Mouse (Mus musculus): ENCODE measurements around the gene Setd5. TPM values are rescaled to one million over a fixed set of nuclear protein-coding genes. Genes with fewer than 3 reads are reported as not detected.

Gene Setd5
- polyA plus RNA-seq, 1 experiment from 2014 or later = 75.6 TPM

GRCm38 (mm10) chr6:113145249-113145648, 68.1 kb downstream of the Setd5 start:
- Histone ChIP-seq H3K27me3 (ENCODE audit: control insufficient read depth, insufficient read depth, low read depth, low read length) (no peaks in the 10 kb centered on the region), H3K4me3 (ENCODE audit: low read length) (no peak overlapping the region), H3K36me3 (ENCODE audit: control insufficient read depth, insufficient read depth, low read length) (peaks cover 56% of the 10 kb centered on the region), H3K9me3 (ENCODE audit: control insufficient read depth, low read length) (no peaks in the 10 kb centered on the region), H3K4me1 (replicated peaks; ENCODE audit: control insufficient read depth, insufficient read depth, low read length) (no peaks in the 10 kb centered on the region), H3K9ac (ENCODE audit: low read length) (no peak overlapping the region), H3K27ac (ENCODE audit: low read length) (no peak overlapping the region), H3K4me2 (ENCODE audit: low read depth, low read length) (no peak overlapping the region)
- no peak for ATAC-seq (ENCODE audit: low read depth)
- WGBS = 95% methylated on average over 4 of the region's 4 CpGs

GRCm38 (mm10) chr6:113154071-113154470, 76.9 kb downstream of the Setd5 start:
- no peak for ATAC-seq (ENCODE audit: low read depth)
- no peak overlapping the region for H3K4me2 ChIP-seq (ENCODE audit: low read depth, low read length)
- no peak overlapping the region for H3K4me3 ChIP-seq (ENCODE audit: low read length)
- H3K4me1 ChIP-seq (replicated peaks; ENCODE audit: control insufficient read depth, insufficient read depth, low read length) = no peaks in the 10 kb centered on the region
- no peaks in the 10 kb centered on the region for H3K9me3 ChIP-seq (ENCODE audit: control insufficient read depth, low read length)
- H3K27me3 ChIP-seq (ENCODE audit: control insufficient read depth, insufficient read depth, low read depth, low read length) = no peaks in the 10 kb centered on the region
- 99% methylated on average over 8 of the region's 8 CpGs for WGBS
- H3K36me3 ChIP-seq (ENCODE audit: control insufficient read depth, insufficient read depth, low read length) = peaks cover 60% of the 10 kb centered on the region
- no peak overlapping the region for H3K9ac ChIP-seq (ENCODE audit: low read length)
- no peak overlapping the region for H3K27ac ChIP-seq (ENCODE audit: low read length)

- no peak for ATAC-seq (ENCODE audit: low read depth)
- Histone ChIP-seq H3K4me2 (ENCODE audit: low read depth, low read length) (no peak overlapping the region), H3K36me3 (ENCODE audit: control insufficient read depth, insufficient read depth, low read length) (peaks cover 53% of the 10 kb centered on the region), H3K4me3 (ENCODE audit: low read length) (no peak overlapping the region), H3K9me3 (ENCODE audit: control insufficient read depth, low read length) (no peaks in the 10 kb centered on the region), H3K27ac (ENCODE audit: low read length) (no peak overlapping the region), H3K9ac (ENCODE audit: low read length) (no peak overlapping the region), H3K27me3 (ENCODE audit: control insufficient read depth, insufficient read depth, low read depth, low read length) (no peaks in the 10 kb centered on the region), H3K4me1 (replicated peaks; ENCODE audit: control insufficient read depth, insufficient read depth, low read length) (no peaks in the 10 kb centered on the region)
- WGBS = 82% methylated on average over 6 of the region's 6 CpGs
Observed at GRCm38 (mm10) chr6:113154886-113155285, 77.7 kb downstream of the Setd5 start.

GRCm38 (mm10) chr6:113156064-113156463, 78.9 kb downstream of the Setd5 start:
- no peak overlapping the region for H3K4me3 ChIP-seq (ENCODE audit: low read length)
- no peak for ATAC-seq (ENCODE audit: low read depth)
- H3K4me2 ChIP-seq (ENCODE audit: low read depth, low read length) = no peak overlapping the region
- H3K36me3 ChIP-seq (ENCODE audit: control insufficient read depth, insufficient read depth, low read length) = peaks cover 43% of the 10 kb centered on the region
- H3K27me3 ChIP-seq (ENCODE audit: control insufficient read depth, insufficient read depth, low read depth, low read length) = no peaks in the 10 kb centered on the region
- WGBS = 88% methylated on average over 4 of the region's 4 CpGs
- no peaks in the 10 kb centered on the region for H3K4me1 ChIP-seq (replicated peaks; ENCODE audit: control insufficient read depth, insufficient read depth, low read length)
- no peaks in the 10 kb centered on the region for H3K9me3 ChIP-seq (ENCODE audit: control insufficient read depth, low read length)
- no peak overlapping the region for H3K9ac ChIP-seq (ENCODE audit: low read length)
- no peak overlapping the region for H3K27ac ChIP-seq (ENCODE audit: low read length)

DNA sequence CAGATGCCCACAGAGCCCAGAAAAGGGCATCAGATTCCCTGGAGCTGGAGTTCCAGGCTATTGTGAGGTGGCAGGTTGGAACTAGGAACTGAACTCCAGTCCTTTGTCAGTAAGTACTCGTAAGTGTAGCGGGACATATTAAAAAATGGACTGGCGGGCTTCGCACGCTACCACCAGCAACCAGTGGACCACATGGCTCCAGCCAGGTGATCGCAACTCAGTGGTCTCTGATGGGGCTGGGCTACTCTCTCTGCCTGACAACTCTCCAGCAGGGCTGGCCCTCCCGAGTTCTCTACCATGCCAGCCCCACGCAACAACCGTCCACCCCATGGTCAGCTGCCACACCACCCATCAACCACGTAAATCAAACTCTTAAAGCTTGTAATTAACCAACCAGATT, 82.9 kb downstream of the Setd5 start:
- no peak for ATAC-seq (ENCODE audit: low read depth)
- no peaks in the 10 kb centered on the region for H3K27me3 ChIP-seq (ENCODE audit: control insufficient read depth, insufficient read depth, low read depth, low read length)
- no peak overlapping the region for H3K9ac ChIP-seq (ENCODE audit: low read length)
- no peaks in the 10 kb centered on the region for H3K9me3 ChIP-seq (ENCODE audit: control insufficient read depth, low read length)
- H3K27ac ChIP-seq (ENCODE audit: low read length) = no peak overlapping the region
- no peak overlapping the region for H3K4me3 ChIP-seq (ENCODE audit: low read length)
- WGBS = 92% methylated on average over 10 of the region's 10 CpGs
- H3K4me1 ChIP-seq (replicated peaks; ENCODE audit: control insufficient read depth, insufficient read depth, low read length) = no peaks in the 10 kb centered on the region
- H3K4me2 ChIP-seq (ENCODE audit: low read depth, low read length) = no peak overlapping the region
- peaks cover 10% of the 10 kb centered on the region for H3K36me3 ChIP-seq (ENCODE audit: control insufficient read depth, insufficient read depth, low read length)

DNA sequence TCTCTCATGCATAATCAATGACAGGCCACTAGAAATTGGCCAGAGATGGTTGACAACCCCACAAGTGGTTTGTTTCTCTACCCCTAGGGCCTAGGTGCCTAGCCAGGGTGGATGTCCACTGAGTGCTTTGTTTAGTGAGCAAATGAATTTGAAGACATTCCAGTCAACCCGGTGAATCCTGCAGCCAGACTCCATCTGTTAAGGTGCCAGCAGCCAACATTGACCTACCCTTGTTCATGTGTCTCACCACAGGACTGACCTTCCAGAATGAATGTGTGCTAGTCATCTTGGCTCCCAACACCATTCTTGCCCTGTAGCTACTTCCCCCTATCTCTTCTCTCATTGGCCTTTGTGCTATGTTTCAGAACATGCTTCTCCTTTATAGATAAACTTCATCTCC, 84.8 kb downstream of the Setd5 start:
- Histone ChIP-seq H3K36me3 (ENCODE audit: control insufficient read depth, insufficient read depth, low read length) (no peaks in the 10 kb centered on the region), H3K9me3 (ENCODE audit: control insufficient read depth, low read length) (no peaks in the 10 kb centered on the region), H3K27ac (ENCODE audit: low read length) (no peak overlapping the region), H3K4me2 (ENCODE audit: low read depth, low read length) (no peak overlapping the region), H3K4me1 (replicated peaks; ENCODE audit: control insufficient read depth, insufficient read depth, low read length) (no peaks in the 10 kb centered on the region; the same call in 1 of the 2 replicates), H3K27me3 (ENCODE audit: control insufficient read depth, insufficient read depth, low read depth, low read length) (no peaks in the 10 kb centered on the region), H3K9ac (ENCODE audit: low read length) (no peak overlapping the region), H3K4me3 (ENCODE audit: low read length) (no peak overlapping the region)
- ATAC-seq (ENCODE audit: low read depth) = no peak
- WGBS = 83% methylated on average over 1 of the region's 1 CpGs

DNA sequence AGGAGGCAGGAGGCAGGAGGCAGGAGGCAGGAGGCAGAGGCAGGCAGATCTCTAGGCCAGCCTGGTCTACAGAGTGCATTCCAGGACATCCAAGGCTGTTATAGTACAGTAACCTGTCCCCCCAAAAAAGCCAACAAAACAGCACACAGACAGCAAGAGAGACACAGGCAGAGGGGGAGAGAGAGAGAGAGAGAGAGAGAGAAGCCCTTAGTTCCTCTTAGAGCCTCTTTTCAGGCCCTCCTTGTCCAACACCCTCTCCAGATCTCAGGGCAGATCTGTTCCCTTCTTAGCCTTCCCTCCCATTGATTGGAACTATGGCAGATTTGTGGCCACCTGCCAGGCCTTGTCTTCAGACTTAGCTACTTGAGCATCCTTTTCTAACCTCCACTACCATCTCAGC, 86.3 kb downstream of the Setd5 start:
- Histone ChIP-seq H3K9me3 (ENCODE audit: control insufficient read depth, low read length) (no peaks in the 10 kb centered on the region), H3K4me2 (ENCODE audit: low read depth, low read length) (no peak overlapping the region), H3K4me3 (ENCODE audit: low read length) (no peak overlapping the region), H3K27ac (ENCODE audit: low read length) (no peak overlapping the region), H3K9ac (ENCODE audit: low read length) (no peak overlapping the region), H3K36me3 (ENCODE audit: control insufficient read depth, insufficient read depth, low read length) (no peaks in the 10 kb centered on the region), H3K4me1 (replicated peaks; ENCODE audit: control insufficient read depth, insufficient read depth, low read length) (peaks cover 5% of the 10 kb centered on the region; the same call in 1 of the 2 replicates), H3K27me3 (ENCODE audit: control insufficient read depth, insufficient read depth, low read depth, low read length) (no peaks in the 10 kb centered on the region)
- no peak for ATAC-seq (ENCODE audit: low read depth)

GRCm38 (mm10) chr6:113166661-113167251, 89.6 kb downstream of the Setd5 start:
- no peaks in the 10 kb centered on the region for H3K27me3 ChIP-seq (ENCODE audit: control insufficient read depth, insufficient read depth, low read depth, low read length)
- ATAC-seq (ENCODE audit: low read depth) = peak; percentile 84
- peak overlapping the region; percentile 70 for H3K27ac ChIP-seq (ENCODE audit: low read length)
- peak overlapping the region; percentile 47 for H3K4me2 ChIP-seq (ENCODE audit: low read depth, low read length)
- H3K36me3 ChIP-seq (ENCODE audit: control insufficient read depth, insufficient read depth, low read length) = no peaks in the 10 kb centered on the region
- no peaks in the 10 kb centered on the region for H3K9me3 ChIP-seq (ENCODE audit: control insufficient read depth, low read length)
- peaks cover 5% of the 10 kb centered on the region; the same call in 1 of the 2 replicates for H3K4me1 ChIP-seq (replicated peaks; ENCODE audit: control insufficient read depth, insufficient read depth, low read length)
- WGBS = 38% methylated on average over 17 of the region's 17 CpGs
- 0 out of 2 replicates have a peak overlapping the region, but pooled peaks have one; percentile 4 for H3K9ac ChIP-seq (ENCODE audit: low read length)
- H3K4me3 ChIP-seq (ENCODE audit: low read length) = peak overlapping the region; percentile 30

- Histone ChIP-seq H3K9ac (ENCODE audit: low read length) (no peak overlapping the region), H3K27ac (ENCODE audit: low read length) (no peak overlapping the region), H3K4me1 (replicated peaks; ENCODE audit: control insufficient read depth, insufficient read depth, low read length) (peaks cover 5% of the 10 kb centered on the region; the same call in 1 of the 2 replicates), H3K4me2 (ENCODE audit: low read depth, low read length) (no peak overlapping the region), H3K36me3 (ENCODE audit: control insufficient read depth, insufficient read depth, low read length) (no peaks in the 10 kb centered on the region), H3K27me3 (ENCODE audit: control insufficient read depth, insufficient read depth, low read depth, low read length) (no peaks in the 10 kb centered on the region), H3K4me3 (ENCODE audit: low read length) (no peak overlapping the region), H3K9me3 (ENCODE audit: control insufficient read depth, low read length) (no peaks in the 10 kb centered on the region)
- 86% methylated on average over 7 of the region's 7 CpGs for WGBS
- ATAC-seq (ENCODE audit: low read depth) = no peak
Observed at GRCm38 (mm10) chr6:113168316-113168975, 91.3 kb downstream of the Setd5 start.

Data from lung, embryonic 16.5 days (tissue).